Mouse (Mus musculus): ENCODE measurements around the gene Dnajc27.

Gene Dnajc27

DNA sequence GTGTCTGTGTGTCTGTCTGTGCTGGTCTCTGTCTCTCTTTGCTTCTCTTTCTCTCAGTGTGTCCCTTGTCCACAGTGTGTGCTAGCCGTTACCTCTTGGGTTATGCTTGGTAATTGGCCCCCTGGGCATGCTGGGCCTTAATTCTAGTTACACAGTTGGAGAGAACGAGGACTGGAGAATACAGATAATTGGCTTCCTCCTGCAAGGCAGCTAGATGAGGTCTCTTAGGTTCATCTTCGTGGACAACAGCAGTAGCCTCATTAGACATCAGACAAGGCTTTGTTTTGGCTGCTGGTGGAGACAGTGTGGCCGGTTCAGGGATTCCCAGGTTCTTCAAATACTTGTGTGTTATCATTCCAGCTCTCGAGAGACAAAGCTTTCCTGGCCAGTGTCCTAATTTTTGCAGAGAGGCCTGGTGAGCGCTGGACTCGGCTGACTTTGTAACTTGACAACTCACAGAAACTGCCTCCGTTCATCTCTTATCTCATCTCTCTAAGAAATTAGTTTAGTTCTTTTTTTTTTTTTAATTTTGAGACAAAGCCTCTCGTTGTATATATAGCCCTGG is 31.4 kb upstream of the Dnajc27 start:
- H3K36me3 ChIP-seq (ENCODE audit: insufficient read depth, low read length), result no peaks in the 10 kb centered on the region
- H3K4me1 ChIP-seq (replicated peaks; ENCODE audit: low read depth, low read length), result no peaks in the 10 kb centered on the region
- H3K9me3 ChIP-seq (ENCODE audit: low read length), result no peaks in the 10 kb centered on the region
- no peak for TF ChIP-seq CTCF (conservative IDR thresholded peaks at IDR 0.05; ENCODE audit: low read length)
- no peak for TF ChIP-seq NANOG (IDR thresholded peaks at IDR 0.05; ENCODE audit: borderline replicate concordance, low read length)
- H3K4me3 ChIP-seq (replicated peaks; ENCODE audit: low read length), result no peak overlapping the region
- 0 out of 2 replicates have a peak, but pooled peaks cover 12% of the 10 kb centered on the region for H3K27me3 ChIP-seq (ENCODE audit: insufficient read depth, low read length)

- TF ChIP-seq NANOG (IDR thresholded peaks at IDR 0.05; ENCODE audit: borderline replicate concordance, low read length) (no peak), CTCF (conservative IDR thresholded peaks at IDR 0.05; ENCODE audit: low read length) (no peak)
- Histone ChIP-seq H3K27me3 (ENCODE audit: insufficient read depth, low read length) (0 out of 2 replicates have a peak, but pooled peaks cover 7% of the 10 kb centered on the region), H3K9me3 (ENCODE audit: low read length) (no peaks in the 10 kb centered on the region), H3K36me3 (ENCODE audit: insufficient read depth, low read length) (no peaks in the 10 kb centered on the region), H3K4me3 (replicated peaks; ENCODE audit: low read length) (no peak overlapping the region), H3K4me1 (replicated peaks; ENCODE audit: low read depth, low read length) (no peaks in the 10 kb centered on the region)
Measured at GRCm38 (mm10) chr12:4053643-4054042, 28.7 kb upstream of the Dnajc27 start.

- Histone ChIP-seq H3K4me1 (replicated peaks; ENCODE audit: low read depth, low read length) (no peaks in the 10 kb centered on the region), H3K36me3 (ENCODE audit: insufficient read depth, low read length) (no peaks in the 10 kb centered on the region), H3K27me3 (ENCODE audit: insufficient read depth, low read length) (0 out of 2 replicates have a peak, but pooled peaks cover 7% of the 10 kb centered on the region), H3K9me3 (ENCODE audit: low read length) (no peaks in the 10 kb centered on the region), H3K4me3 (replicated peaks; ENCODE audit: low read length) (no peak overlapping the region)
- TF ChIP-seq POU5F1 (IDR thresholded peaks at IDR 0.05; ENCODE audit: borderline replicate concordance, low read length) (no peak), NANOG (IDR thresholded peaks at IDR 0.05; ENCODE audit: borderline replicate concordance, low read length) (no peak), CTCF (conservative IDR thresholded peaks at IDR 0.05; ENCODE audit: low read length) (no peak)
Measured at GRCm38 (mm10) chr12:4054845-4055244, 27.5 kb upstream of the Dnajc27 start.

- TF ChIP-seq NANOG (IDR thresholded peaks at IDR 0.05; ENCODE audit: borderline replicate concordance, low read length) (no peak), POU5F1 (IDR thresholded peaks at IDR 0.05; ENCODE audit: borderline replicate concordance, low read length) (no peak), CTCF (conservative IDR thresholded peaks at IDR 0.05; ENCODE audit: low read length) (no peak)
- Histone ChIP-seq H3K9me3 (ENCODE audit: low read length) (no peaks in the 10 kb centered on the region), H3K4me1 (replicated peaks; ENCODE audit: low read depth, low read length) (no peaks in the 10 kb centered on the region), H3K36me3 (ENCODE audit: insufficient read depth, low read length) (no peaks in the 10 kb centered on the region), H3K27me3 (ENCODE audit: insufficient read depth, low read length) (0 out of 2 replicates have a peak, but pooled peaks cover 4% of the 10 kb centered on the region), H3K4me3 (replicated peaks; ENCODE audit: low read length) (no peak overlapping the region)
Measured at GRCm38 (mm10) chr12:4058321-4058720, 24.1 kb upstream of the Dnajc27 start.

DNA sequence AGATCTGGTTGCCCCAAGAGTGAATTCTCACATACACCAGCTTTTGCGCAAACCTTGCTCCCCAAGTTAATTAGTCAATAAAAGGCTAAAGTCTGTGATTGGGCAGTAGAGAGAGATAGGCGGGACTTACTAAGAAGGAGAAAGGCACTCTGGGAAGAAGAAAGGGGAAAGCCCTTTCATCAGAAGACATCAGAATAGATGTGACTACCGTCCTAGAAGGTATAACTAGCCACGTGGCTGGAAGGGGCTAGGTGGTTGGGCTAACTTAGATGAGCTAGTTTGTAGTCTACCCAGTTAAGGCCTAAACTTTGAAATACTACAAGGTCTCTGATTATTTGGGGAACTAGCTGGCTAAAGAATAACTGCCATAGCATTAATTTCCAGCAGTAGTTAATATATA is 22.7 kb upstream of the Dnajc27 start:
- Histone ChIP-seq H3K4me3 (replicated peaks; ENCODE audit: low read length) (no peak overlapping the region), H3K9me3 (ENCODE audit: low read length) (no peaks in the 10 kb centered on the region), H3K36me3 (ENCODE audit: insufficient read depth, low read length) (no peaks in the 10 kb centered on the region), H3K27me3 (ENCODE audit: insufficient read depth, low read length) (0 out of 2 replicates have a peak, but pooled peaks cover 3% of the 10 kb centered on the region), H3K4me1 (replicated peaks; ENCODE audit: low read depth, low read length) (no peaks in the 10 kb centered on the region)
- TF ChIP-seq CTCF (conservative IDR thresholded peaks at IDR 0.05; ENCODE audit: low read length) (no peak), NANOG (IDR thresholded peaks at IDR 0.05; ENCODE audit: borderline replicate concordance, low read length) (no peak), POU5F1 (IDR thresholded peaks at IDR 0.05; ENCODE audit: borderline replicate concordance, low read length) (no peak)

GRCm38 (mm10) chr12:4065498-4065897 is 16.9 kb upstream of the Dnajc27 start:
- H3K27me3 ChIP-seq (ENCODE audit: insufficient read depth, low read length), result 0 out of 2 replicates have a peak, but pooled peaks cover 2% of the 10 kb centered on the region

GRCm38 (mm10) chr12:4065944-4066343 is 16.4 kb upstream of the Dnajc27 start:
- H3K36me3 ChIP-seq (ENCODE audit: insufficient read depth, low read length), result no peaks in the 10 kb centered on the region
- H3K4me1 ChIP-seq (replicated peaks; ENCODE audit: low read depth, low read length), result peaks cover 8% of the 10 kb centered on the region; the same call in 1 of the 2 replicates
- no peaks in the 10 kb centered on the region for H3K9me3 ChIP-seq (ENCODE audit: low read length)
- TF ChIP-seq CTCF (conservative IDR thresholded peaks at IDR 0.05; ENCODE audit: low read length), result no peak
- no peak for TF ChIP-seq NANOG (IDR thresholded peaks at IDR 0.05; ENCODE audit: borderline replicate concordance, low read length)
- H3K4me3 ChIP-seq (replicated peaks; ENCODE audit: low read length), result no peak overlapping the region
- 0 out of 2 replicates have a peak, but pooled peaks cover 2% of the 10 kb centered on the region for H3K27me3 ChIP-seq (ENCODE audit: insufficient read depth, low read length)

More at GRCm38 (mm10) chr12:4065498-4065897, 16.9 kb upstream of the Dnajc27 start:
- Histone ChIP-seq H3K4me3 (replicated peaks; ENCODE audit: low read length) (no peak overlapping the region), H3K4me1 (replicated peaks; ENCODE audit: low read depth, low read length) (peaks cover 8% of the 10 kb centered on the region; the same call in 1 of the 2 replicates), H3K9me3 (ENCODE audit: low read length) (no peaks in the 10 kb centered on the region), H3K36me3 (ENCODE audit: insufficient read depth, low read length) (no peaks in the 10 kb centered on the region)
- TF ChIP-seq POU5F1 (IDR thresholded peaks at IDR 0.05; ENCODE audit: borderline replicate concordance, low read length), result no peak
- no peak for TF ChIP-seq NANOG (IDR thresholded peaks at IDR 0.05; ENCODE audit: borderline replicate concordance, low read length)
- TF ChIP-seq CTCF (conservative IDR thresholded peaks at IDR 0.05; ENCODE audit: low read length), result no peak

DNA sequence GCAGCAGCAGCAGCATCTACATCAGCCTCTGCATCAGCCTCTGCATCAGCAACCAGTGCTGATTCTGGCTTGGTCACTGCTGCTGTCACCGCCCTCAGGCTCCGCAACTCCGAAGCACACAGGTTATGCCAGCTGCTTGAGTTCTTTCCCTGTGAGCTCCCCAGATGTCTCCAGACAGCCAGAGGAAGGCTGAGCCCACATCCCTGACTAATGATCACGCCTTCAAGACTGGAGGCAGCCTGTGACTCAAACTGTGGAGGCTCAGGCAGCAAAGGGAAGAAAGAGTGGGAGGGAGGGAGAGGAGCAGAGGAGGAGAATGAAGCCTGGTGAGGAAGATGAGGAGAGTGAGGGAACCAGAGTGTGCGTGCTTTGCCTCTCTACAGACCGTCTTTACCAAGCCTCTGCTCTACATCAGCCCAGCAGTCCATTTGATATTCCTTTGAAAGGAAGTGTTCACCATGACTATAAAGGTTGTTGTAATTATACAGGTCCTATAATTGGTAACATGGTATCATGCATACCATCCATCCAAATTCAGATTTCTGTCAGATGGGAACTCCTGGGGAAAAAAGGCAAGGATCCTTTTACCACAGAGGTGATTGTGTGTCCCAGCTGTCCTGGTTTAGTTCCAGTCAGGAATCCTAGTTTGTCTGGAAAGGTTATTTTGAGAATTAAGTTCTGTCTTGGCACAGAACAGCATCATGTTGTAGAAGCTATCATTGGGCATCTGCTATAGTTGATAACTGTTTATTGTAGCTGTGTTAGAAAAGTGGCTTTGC is 15.5 kb upstream of the Dnajc27 start:
- H3K4me3 ChIP-seq (replicated peaks; ENCODE audit: low read length), result no peak overlapping the region

More for the DNA sequence above, 15.5 kb upstream of the Dnajc27 start:
- Histone ChIP-seq H3K9me3 (ENCODE audit: low read length) (no peaks in the 10 kb centered on the region), H3K27me3 (ENCODE audit: insufficient read depth, low read length) (0 out of 2 replicates have a peak, but pooled peaks cover 2% of the 10 kb centered on the region), H3K4me1 (replicated peaks; ENCODE audit: low read depth, low read length) (peaks cover 8% of the 10 kb centered on the region; the same call in 1 of the 2 replicates), H3K36me3 (ENCODE audit: insufficient read depth, low read length) (no peaks in the 10 kb centered on the region)
- TF ChIP-seq NANOG (IDR thresholded peaks at IDR 0.05; ENCODE audit: borderline replicate concordance, low read length) (no peak), CTCF (conservative IDR thresholded peaks at IDR 0.05; ENCODE audit: low read length) (no peak), POU5F1 (IDR thresholded peaks at IDR 0.05; ENCODE audit: borderline replicate concordance, low read length) (no peak)
